Mouse (Mus musculus) CH12.LX (cell line): ENCODE data around the gene Best2. TPM values are rescaled to one million over a fixed set of nuclear protein-coding genes. Genes with fewer than 3 reads are reported as not detected.
A peak's percentile ranks its signal among the peaks of the same experiment; 100 is the strongest.

Experiments
- DNase-seq: peaks from one replicate; pipeline ENCODE4 v3.0.0-alpha.2; 2013; ENCODE audit errors: extremely low read depth
- H3K27ac ChIP-seq: 2 replicates; pipeline ENCODE4 v1.5.1; 2012; ENCODE audit warnings: low read depth, mild to moderate bottlenecking, control low read depth, moderate library complexity; ENCODE audit not compliant: insufficient read depth
- H3K27me3 ChIP-seq: replicated peaks from 2 replicates; pipeline ENCODE3; 2012; ENCODE audit warnings: inconsistent platforms
- H3K36me3 ChIP-seq, 2 experiments: replicated peaks in 1 of 2; 2 replicates each; pipeline versions ENCODE3 to v1.6.1; 2012; ENCODE audit warnings: inconsistent platforms in 1 of 2, low read length in 1 of 2, mild to moderate bottlenecking in 1 of 2, mixed read lengths in 1 of 2, moderate library complexity in 1 of 2; ENCODE audit not compliant: control insufficient read depth in 1 of 2, insufficient read depth in 1 of 2
- H3K4me1 ChIP-seq, 2 experiments: 2 replicates each; pipeline ENCODE4 v1.6.1; 2012; ENCODE audit warnings: inconsistent platforms in 1 of 2, moderate library complexity in 1 of 2; ENCODE audit not compliant: insufficient read depth in 2 of 2, control insufficient read depth in 1 of 2
- H3K4me2 ChIP-seq: 2 replicates; pipeline ENCODE4 v1.6.1; 2012; ENCODE audit warnings: low read depth, mild to moderate bottlenecking, control low read depth; ENCODE audit not compliant: poor library complexity, insufficient read depth, severe bottlenecking
- H3K4me3 ChIP-seq, 3 experiments: fragments of 150-350 bp in 1 of 3; sonication (generic) in 1 of 3; replicated peaks in 1 of 3; 2 replicates each; pipeline versions ENCODE3 to v1.5.1; 2011 to 2012; ENCODE audit warnings: low read depth in 2 of 3, low read length in 2 of 3, mild to moderate bottlenecking in 2 of 3, moderate library complexity in 2 of 3, control low read depth in 1 of 3, improper control_type of control experiment in 1 of 3, inconsistent platforms in 1 of 3, mixed read lengths in 1 of 3; ENCODE audit not compliant: poor library complexity in 1 of 3
- H3K79me2 ChIP-seq: replicated peaks from 2 replicates; pipeline ENCODE4 v1.6.1; 2012; ENCODE audit warnings: mild to moderate bottlenecking, moderate library complexity; ENCODE audit not compliant: control insufficient read depth, poor library complexity, insufficient read depth, severe bottlenecking; ENCODE audit errors: extremely low read depth
- H3K9ac ChIP-seq: 2 replicates; pipeline ENCODE4 v1.6.1; 2012; ENCODE audit warnings: low read depth, mild to moderate bottlenecking, control low read depth, moderate library complexity; ENCODE audit not compliant: insufficient read depth
- H3K9me3 ChIP-seq: replicated peaks from 2 replicates; pipeline ENCODE3; 2012; ENCODE audit warnings: low read length, inconsistent platforms, mixed read lengths
- BHLHE40 ChIP-seq: IDR thresholded peaks from 2 replicates; pipeline ENCODE4 v1.6.1; 2011; ENCODE audit warnings: mild to moderate bottlenecking, low read depth, low read length, improper control_type of control experiment
- CHD2 ChIP-seq: IDR thresholded peaks from 2 replicates; pipeline ENCODE4 v1.6.1; 2011; ENCODE audit warnings: low read length, improper control_type of control experiment
- E2F4 ChIP-seq: IDR thresholded peaks from 2 replicates; pipeline ENCODE4 v1.6.1; 2011; ENCODE audit warnings: low read depth, low read length, improper control_type of control experiment; ENCODE audit not compliant: insufficient replicate concordance
- ELF1 ChIP-seq: IDR thresholded peaks from 2 replicates; pipeline ENCODE4 v1.6.1; 2014; ENCODE audit warnings: low read depth, mild to moderate bottlenecking, inconsistent platforms, low read length, improper control_type of control experiment
- HCFC1 ChIP-seq: IDR thresholded peaks from 2 replicates; pipeline ENCODE4 v1.6.1; 2012; ENCODE audit warnings: low read depth, mild to moderate bottlenecking, inconsistent platforms, low read length, improper control_type of control experiment
- IRF4 ChIP-seq: IDR thresholded peaks from 2 replicates; pipeline ENCODE4 v1.6.1; 2014; ENCODE audit warnings: low read depth, mild to moderate bottlenecking, inconsistent platforms, low read length, improper control_type of control experiment
- JUN ChIP-seq: IDR thresholded peaks from 2 replicates; pipeline ENCODE4 v1.6.1; 2011; ENCODE audit warnings: low read depth, mild to moderate bottlenecking, low read length, improper control_type of control experiment, moderate library complexity; ENCODE audit not compliant: insufficient read depth
- JUND ChIP-seq: conservative IDR thresholded peaks from 2 replicates; pipeline ENCODE4 v1.6.1; 2011; ENCODE audit warnings: low read depth, low read length, improper control_type of control experiment
- KAT2A ChIP-seq: IDR thresholded peaks from 2 replicates; pipeline ENCODE4 v1.6.1; 2012; ENCODE audit warnings: low read length, improper control_type of control experiment, inconsistent platforms; ENCODE audit not compliant: insufficient replicate concordance
- MAFK ChIP-seq: IDR thresholded peaks from 2 replicates; pipeline ENCODE4 v1.6.1; 2011; ENCODE audit warnings: low read length, improper control_type of control experiment; ENCODE audit not compliant: insufficient replicate concordance
- MAX ChIP-seq: IDR thresholded peaks from 2 replicates; pipeline ENCODE4 v1.6.1; 2011; ENCODE audit warnings: low read length, improper control_type of control experiment
- MEF2A ChIP-seq: IDR thresholded peaks from 2 replicates; pipeline ENCODE4 v1.6.1; 2014; ENCODE audit warnings: low read depth, mild to moderate bottlenecking, inconsistent platforms, low read length, improper control_type of control experiment, borderline replicate concordance
- MXI1 ChIP-seq: IDR thresholded peaks from 2 replicates; pipeline ENCODE4 v1.6.1; 2011; ENCODE audit warnings: mild to moderate bottlenecking, low read depth, low read length, improper control_type of control experiment
- MYC ChIP-seq: IDR thresholded peaks from 2 replicates; pipeline ENCODE4 v1.6.1; 2011; ENCODE audit warnings: low read depth, mild to moderate bottlenecking, improper control_type of control experiment, low read length
- NELFE ChIP-seq: IDR thresholded peaks from 2 replicates; pipeline ENCODE4 v1.6.1; 2011; ENCODE audit warnings: low read depth, low read length, improper control_type of control experiment
- NRF1 ChIP-seq: IDR thresholded peaks from 2 replicates; pipeline ENCODE4 v1.6.1; 2014; ENCODE audit warnings: low read depth, mild to moderate bottlenecking, inconsistent platforms, low read length, improper control_type of control experiment, moderate library complexity
- POLR2A ChIP-seq: IDR thresholded peaks from 2 replicates; pipeline ENCODE4 v1.6.1; 2011; ENCODE audit warnings: low read depth, mild to moderate bottlenecking, improper control_type of control experiment, low read length
- POLR2AphosphoS2 ChIP-seq: IDR thresholded peaks from 2 replicates; pipeline ENCODE4 v1.6.1; 2011; ENCODE audit warnings: low read depth, low read length, improper control_type of control experiment
- RCOR1 ChIP-seq: conservative IDR thresholded peaks from 2 replicates; pipeline ENCODE4 v1.6.1; 2012; ENCODE audit warnings: low read depth, mild to moderate bottlenecking, inconsistent platforms, low read length, improper control_type of control experiment
- SIN3A ChIP-seq: IDR thresholded peaks from 2 replicates; pipeline ENCODE4 v1.6.1; 2012; ENCODE audit warnings: low read length, improper control_type of control experiment, inconsistent platforms
- TBP ChIP-seq: conservative IDR thresholded peaks from 2 replicates; pipeline ENCODE4 v1.6.1; 2011; ENCODE audit warnings: low read depth, low read length, improper control_type of control experiment
- TCF12 ChIP-seq: IDR thresholded peaks from 2 replicates; pipeline ENCODE4 v1.6.1; 2014; ENCODE audit warnings: low read depth, mild to moderate bottlenecking, inconsistent platforms, low read length, improper control_type of control experiment
- UBTF ChIP-seq: IDR thresholded peaks from 2 replicates; pipeline ENCODE4 v1.6.1; 2012; ENCODE audit warnings: low read depth, mild to moderate bottlenecking, inconsistent platforms, low read length, improper control_type of control experiment, moderate library complexity
- USF1 ChIP-seq: IDR thresholded peaks from 2 replicates; pipeline ENCODE4 v1.6.1; 2014; ENCODE audit warnings: low read depth, mild to moderate bottlenecking, inconsistent platforms, low read length, improper control_type of control experiment
- USF2 ChIP-seq: conservative IDR thresholded peaks from 2 replicates; pipeline ENCODE4 v1.6.1; 2011; ENCODE audit warnings: low read depth, low read length, improper control_type of control experiment
- ZMIZ1 ChIP-seq: IDR thresholded peaks from 2 replicates; pipeline ENCODE4 v1.6.1; 2012; ENCODE audit warnings: low read depth, mild to moderate bottlenecking, inconsistent platforms, low read length, improper control_type of control experiment
- dilution Hi-C: fragments of 300-500 bp; cut with MboI; formaldehyde crosslinking; loops from 2 replicates; pipeline ENCODE4 v1.14.3; 2020; ENCODE audit warnings: low sequenced_read_pairs; ENCODE audit not compliant: extremely low pct_unique_long_range_greater_than_20kb, extremely low pct_ligation_motif_present
- in situ Hi-C: fragments of 300-500 bp; cut with MboI; formaldehyde crosslinking; loops from 3 replicates; pipeline ENCODE4 v1.14.3; 2019; ENCODE audit warnings: low sequenced_read_pairs, low pct_ligation_motif_present, low pct_unique_long_range_greater_than_20kb, mixed read lengths
- polyA plus RNA-seq: library from polyadenylated mRNA; unstranded; fragments of >175 nt; gene quantifications from 2 replicates; pipeline ENCODE4 v1.2.1, GENCODE M21; 2012; ENCODE audit warnings: low read depth; ENCODE audit not compliant: insufficient read length
- total RNA-seq, 2 experiments: library from RNA; depleted of rRNA; stranded (reverse); fragments of 300-350 nt in 1 of 2; fragments of >200 nt in 1 of 2; gene quantifications; 2 replicates each; pipeline ENCODE4 v1.2.3; 2012 to 2014

Best2 gene
- total and polyA plus RNA-seq, 3 experiments, result 0.23 TPM; not detected in 2

- TF ChIP-seq RCOR1 (no peak), USF2 (no peak), UBTF (no peak), USF1 (no peak), MYC (no peak)
- Histone ChIP-seq H3K9ac (peak overlapping the region; percentile 100), H3K4me3 (peak overlapping the region; percentile 78 to 94 (median 85)), H3K4me1 (peaks cover 10 to 48% of the 10 kb centered on the region in 2 experiments), H3K36me3 (peaks cover 45 to 54% of the 10 kb centered on the region in 2 experiments), H3K79me2 (peaks cover 46% of the 10 kb centered on the region), H3K4me2 (peak overlapping the region; percentile 95; the same call in 1 of the 2 replicates), H3K27ac (no peak overlapping the region), H3K9me3 (no peaks in the 10 kb centered on the region), H3K27me3 (no peaks in the 10 kb centered on the region)
- DNase-seq, result no peak
- in situ Hi-C loops (loop anchor here (5.0 kb wide), 1 partner anchor 35 kb away; the partner anchor contains the start of gene Hook2), dilution Hi-C loops (no loop called here)
Observed at GRCm38 (mm10) chr8:85027516-85027855, 13.2 kb upstream of the Best2 start.

GRCm38 (mm10) chr8:85026670-85027515 lies 12.6 kb upstream of the Best2 start, which contains the start of gene Trir:
Trir (plus strand) TSS chr8:85026823.
- Histone ChIP-seq H3K4me2 (peak within 1 kb of the TSS; percentile 98), H3K9me3 (no peaks in the 10 kb centered on the region), H3K4me3 (peak within 1 kb of the TSS; percentile 78 to 94 (median 85)), H3K27ac (peak within 1 kb of the TSS; percentile 68), H3K4me1 (peaks cover 10 to 53% of the 10 kb centered on the region in 2 experiments), H3K27me3 (no peaks in the 10 kb centered on the region), H3K9ac (peak within 1 kb of the TSS; percentile 100), H3K79me2 (peaks cover 49% of the 10 kb centered on the region), H3K36me3 (peaks cover 45 to 54% of the 10 kb centered on the region in 2 experiments)
- in situ Hi-C loops, result loop anchor here (5.0 kb wide), 1 partner anchor 35 kb away; the partner anchor contains the start of gene Hook2
- TF ChIP-seq KAT2A (peak; percentile 82; the same call in 1 of the 2 replicates), MYC (peak; percentile 72; the same call in 1 of the 2 replicates), MEF2A (peak; percentile 54; the same call in 1 of the 2 replicates), MAFK (no peak), NELFE (peak; percentile 94), TBP (peak; percentile 91), HCFC1 (peak; percentile 84), JUND (no peak), NRF1 (peak; percentile 62), TCF12 (peak; percentile 97), IRF4 (peak; percentile 30; the same call in 1 of the 2 replicates), BHLHE40 (no peak), USF1 (no peak), MXI1 (peak; percentile 65; the same call in 1 of the 2 replicates), UBTF (peak; percentile 92), SIN3A (peak; percentile 87), ELF1 (peak; percentile 69), CHD2 (peak; percentile 13; the same call in 1 of the 2 replicates), ZMIZ1 (peak; percentile 93), POLR2A (peak; percentile 97), MAX (peak; percentile 75; the same call in 1 of the 2 replicates), POLR2AphosphoS2 (peak; percentile 81), JUN (no peak), E2F4 (peak; percentile 93; the same call in 1 of the 2 replicates)
- dilution Hi-C loops, result no loop called here
- DNase-seq, result peak; percentile 98
